Mouse (Mus musculus): Measurements from ENCODE around the gene Pigg. TPM values are rescaled to one million over a fixed set of nuclear protein-coding genes. Genes with fewer than 3 reads are reported as not detected.

Pigg gene
- polyA plus RNA-seq, 1 experiment from 2014 or later, result 3.3 TPM

GRCm38 (mm10) chr5:108366328-108366983, 54.0 kb downstream of the Pigg start:
- peaks cover 14% of the 10 kb centered on the region; the same call in 1 of the 2 replicates for H3K4me1 ChIP-seq (replicated peaks; ENCODE audit: control insufficient read depth, insufficient read depth, low read length)
- H3K36me3 ChIP-seq (ENCODE audit: control insufficient read depth, insufficient read depth, low read length), result no peaks in the 10 kb centered on the region
- no peak overlapping the region for H3K27ac ChIP-seq (ENCODE audit: low read depth)
- WGBS, result 2% methylated on average over 55 of the region's 60 CpGs
- peak overlapping the region; percentile 45 for H3K4me3 ChIP-seq (ENCODE audit: low read depth, low read length)
- DNase-seq (ENCODE audit: low spot score) (peak; percentile 68), ATAC-seq (replicated peaks; ENCODE audit: low FRiP score, low TSS enrichment, low read depth) (0 out of 2 replicates have a peak, but pooled peaks have one; percentile 9)
- no peaks in the 10 kb centered on the region for H3K9me3 ChIP-seq (ENCODE audit: control insufficient read depth, low read length)
- no peak overlapping the region for H3K9ac ChIP-seq (ENCODE audit: low read length)
- peaks cover 93% of the 10 kb centered on the region for H3K27me3 ChIP-seq (replicated peaks; ENCODE audit: control insufficient read depth, insufficient read depth, low read length)
- peak overlapping the region; percentile 91 for H3K4me2 ChIP-seq (ENCODE audit: low read length)

GRCm38 (mm10) chr5:108366984-108367841, 54.8 kb downstream of the Pigg start:
- peaks cover 100% of the 10 kb centered on the region for H3K27me3 ChIP-seq (replicated peaks; ENCODE audit: control insufficient read depth, insufficient read depth, low read length)
- ATAC-seq (replicated peaks; ENCODE audit: low FRiP score, low TSS enrichment, low read depth) (peak; percentile 41; the same call in 1 of the 2 replicates), DNase-seq (ENCODE audit: low spot score) (peak; percentile 82)
- H3K36me3 ChIP-seq (ENCODE audit: control insufficient read depth, insufficient read depth, low read length), result no peaks in the 10 kb centered on the region
- H3K4me2 ChIP-seq (ENCODE audit: low read length), result peak overlapping the region; percentile 91
- H3K4me1 ChIP-seq (replicated peaks; ENCODE audit: control insufficient read depth, insufficient read depth, low read length), result peaks cover 14% of the 10 kb centered on the region; the same call in 1 of the 2 replicates
- peak overlapping the region; percentile 45 for H3K4me3 ChIP-seq (ENCODE audit: low read depth, low read length)
- H3K9me3 ChIP-seq (ENCODE audit: control insufficient read depth, low read length), result no peaks in the 10 kb centered on the region
- H3K9ac ChIP-seq (ENCODE audit: low read length), result peak overlapping the region; percentile 32
- WGBS, result under 1% methylated on average over 82 of the region's 100 CpGs
- no peak overlapping the region for H3K27ac ChIP-seq (ENCODE audit: low read depth)

GRCm38 (mm10) chr5:108367871-108368332, 55.5 kb downstream of the Pigg start, which contains the start of gene Gm42517:
TSS of gene Gm42517 (minus strand) at chr5:108367922.
- Histone ChIP-seq H3K9me3 (ENCODE audit: control insufficient read depth, low read length) (no peaks in the 10 kb centered on the region), H3K4me3 (ENCODE audit: low read depth, low read length) (peak within 1 kb of the TSS; percentile 45), H3K27ac (ENCODE audit: low read depth) (no peak within 1 kb of the TSS), H3K36me3 (ENCODE audit: control insufficient read depth, insufficient read depth, low read length) (no peaks in the 10 kb centered on the region), H3K9ac (ENCODE audit: low read length) (peak within 1 kb of the TSS; percentile 32), H3K4me2 (ENCODE audit: low read length) (peak within 1 kb of the TSS; percentile 91), H3K27me3 (replicated peaks; ENCODE audit: control insufficient read depth, insufficient read depth, low read length) (peaks cover 99% of the 10 kb centered on the region), H3K4me1 (replicated peaks; ENCODE audit: control insufficient read depth, insufficient read depth, low read length) (peaks cover 14% of the 10 kb centered on the region; the same call in 1 of the 2 replicates)
- WGBS, result 1% methylated on average over 13 of the region's 36 CpGs
- ATAC-seq (replicated peaks; ENCODE audit: low FRiP score, low TSS enrichment, low read depth) (0 out of 2 replicates have a peak, but pooled peaks have one; percentile 24), DNase-seq (ENCODE audit: low spot score) (peak; percentile 55)

- Histone ChIP-seq H3K9me3 (ENCODE audit: control insufficient read depth, low read length) (no peaks in the 10 kb centered on the region), H3K9ac (ENCODE audit: low read length) (no peak overlapping the region), H3K4me2 (ENCODE audit: low read length) (peak overlapping the region; percentile 57), H3K27me3 (replicated peaks; ENCODE audit: control insufficient read depth, insufficient read depth, low read length) (peaks cover 97% of the 10 kb centered on the region), H3K4me3 (ENCODE audit: low read depth, low read length) (peak overlapping the region; percentile 30), H3K27ac (ENCODE audit: low read depth) (no peak overlapping the region), H3K4me1 (replicated peaks; ENCODE audit: control insufficient read depth, insufficient read depth, low read length) (peaks cover 14% of the 10 kb centered on the region; the same call in 1 of the 2 replicates), H3K36me3 (ENCODE audit: control insufficient read depth, insufficient read depth, low read length) (no peaks in the 10 kb centered on the region)
- WGBS, result 6% methylated on average over 6 of the region's 6 CpGs
- DNase-seq (ENCODE audit: low spot score), result peak; percentile 56
- no peak for ATAC-seq (replicated peaks; ENCODE audit: low FRiP score, low TSS enrichment, low read depth)
Measured at GRCm38 (mm10) chr5:108368446-108368845, 56.0 kb downstream of the Pigg start.

- peak overlapping the region; percentile 57 for H3K4me2 ChIP-seq (ENCODE audit: low read length)
- WGBS, result 2% methylated on average over 49 of the region's 49 CpGs
- no peaks in the 10 kb centered on the region for H3K9me3 ChIP-seq (ENCODE audit: control insufficient read depth, low read length)
- no peak overlapping the region for H3K9ac ChIP-seq (ENCODE audit: low read length)
- no peak overlapping the region for H3K27ac ChIP-seq (ENCODE audit: low read depth)
- no peak for ATAC-seq (replicated peaks; ENCODE audit: low FRiP score, low TSS enrichment, low read depth)
- DNase-seq (ENCODE audit: low spot score), result peak; percentile 69
- H3K4me1 ChIP-seq (replicated peaks; ENCODE audit: control insufficient read depth, insufficient read depth, low read length), result peaks cover 14% of the 10 kb centered on the region; the same call in 1 of the 2 replicates
- H3K36me3 ChIP-seq (ENCODE audit: control insufficient read depth, insufficient read depth, low read length), result no peaks in the 10 kb centered on the region
- H3K4me3 ChIP-seq (ENCODE audit: low read depth, low read length), result peak overlapping the region; percentile 30
- peaks cover 96% of the 10 kb centered on the region for H3K27me3 ChIP-seq (replicated peaks; ENCODE audit: control insufficient read depth, insufficient read depth, low read length)
Measured at GRCm38 (mm10) chr5:108368851-108369621, 56.6 kb downstream of the Pigg start.

GRCm38 (mm10) chr5:108369964-108370363, 57.6 kb downstream of the Pigg start:
- 1% methylated on average over 6 of the region's 6 CpGs for WGBS
- Histone ChIP-seq H3K4me3 (ENCODE audit: low read depth, low read length) (no peak overlapping the region), H3K36me3 (ENCODE audit: control insufficient read depth, insufficient read depth, low read length) (no peaks in the 10 kb centered on the region), H3K4me2 (ENCODE audit: low read length) (no peak overlapping the region), H3K27me3 (replicated peaks; ENCODE audit: control insufficient read depth, insufficient read depth, low read length) (peaks cover 94% of the 10 kb centered on the region), H3K27ac (ENCODE audit: low read depth) (no peak overlapping the region), H3K9me3 (ENCODE audit: control insufficient read depth, low read length) (no peaks in the 10 kb centered on the region), H3K9ac (ENCODE audit: low read length) (no peak overlapping the region), H3K4me1 (replicated peaks; ENCODE audit: control insufficient read depth, insufficient read depth, low read length) (peaks cover 14% of the 10 kb centered on the region; the same call in 1 of the 2 replicates)
- ATAC-seq (replicated peaks; ENCODE audit: low FRiP score, low TSS enrichment, low read depth) (no peak), DNase-seq (ENCODE audit: low spot score) (no peak)

- Histone ChIP-seq H3K4me1 (replicated peaks; ENCODE audit: control insufficient read depth, insufficient read depth, low read length) (peaks cover 5% of the 10 kb centered on the region; the same call in 1 of the 2 replicates), H3K27ac (ENCODE audit: low read depth) (no peak overlapping the region), H3K4me3 (ENCODE audit: low read depth, low read length) (no peak overlapping the region), H3K9me3 (ENCODE audit: control insufficient read depth, low read length) (no peaks in the 10 kb centered on the region), H3K9ac (ENCODE audit: low read length) (no peak overlapping the region), H3K36me3 (ENCODE audit: control insufficient read depth, insufficient read depth, low read length) (no peaks in the 10 kb centered on the region), H3K27me3 (replicated peaks; ENCODE audit: control insufficient read depth, insufficient read depth, low read length) (peaks cover 57% of the 10 kb centered on the region), H3K4me2 (ENCODE audit: low read length) (no peak overlapping the region)
- no peak for ATAC-seq (replicated peaks; ENCODE audit: low FRiP score, low TSS enrichment, low read depth)
- DNase-seq (ENCODE audit: low spot score), result no peak
- WGBS, result 73% methylated on average over 5 of the region's 5 CpGs
Measured at GRCm38 (mm10) chr5:108374079-108374478, 61.7 kb downstream of the Pigg start.

GRCm38 (mm10) chr5:108376059-108376458, 63.6 kb downstream of the Pigg start:
- H3K9me3 ChIP-seq (ENCODE audit: control insufficient read depth, low read length), result no peaks in the 10 kb centered on the region
- peaks cover 37% of the 10 kb centered on the region for H3K27me3 ChIP-seq (replicated peaks; ENCODE audit: control insufficient read depth, insufficient read depth, low read length)
- H3K27ac ChIP-seq (ENCODE audit: low read depth), result no peak overlapping the region
- no peak overlapping the region for H3K9ac ChIP-seq (ENCODE audit: low read length)
- H3K36me3 ChIP-seq (ENCODE audit: control insufficient read depth, insufficient read depth, low read length), result no peaks in the 10 kb centered on the region
- no peak for DNase-seq (ENCODE audit: low spot score)
- H3K4me1 ChIP-seq (replicated peaks; ENCODE audit: control insufficient read depth, insufficient read depth, low read length), result no peaks in the 10 kb centered on the region
- ATAC-seq (replicated peaks; ENCODE audit: low FRiP score, low TSS enrichment, low read depth), result no peak
- H3K4me2 ChIP-seq (ENCODE audit: low read length), result no peak overlapping the region
- no peak overlapping the region for H3K4me3 ChIP-seq (ENCODE audit: low read depth, low read length)
- WGBS, result 62% methylated on average over 1 of the region's 1 CpGs

Measured in intestine, embryonic 14.5 days (tissue).